Mouse (Mus musculus): ENCODE measurements around the gene Cyp2t4. TPM values are rescaled to one million over a fixed set of nuclear protein-coding genes. Genes with fewer than 3 reads are reported as not detected.

The Cyp2t4 gene
- not detected in 2 replicates for polyA plus RNA-seq (2012)

GRCm38 (mm10) chr7:27153205-27153764 is at the start of gene Cyp2t4:
TSS of gene Cyp2t4 (plus strand) at chr7:27153714.
- Histone ChIP-seq H3K4me3 (replicated peaks) (no peak within 1 kb of the TSS), H3K36me3 (ENCODE audit: control insufficient read depth) (peaks cover 12% of the 10 kb centered on the region), H3K27me3 (ENCODE audit: control insufficient read depth) (no peaks in the 10 kb centered on the region), H3K4me1 (ENCODE audit: control insufficient read depth) (no peaks in the 10 kb centered on the region), H3K9me3 (ENCODE audit: control insufficient read depth, low read length) (no peaks in the 10 kb centered on the region)
- no peak for TF ChIP-seq TAL1 (IDR thresholded peaks at IDR 0.05; ENCODE audit: low read length)
- no peak for TF ChIP-seq GATA1 (IDR thresholded peaks at IDR 0.05; ENCODE audit: low read length)

DNA sequence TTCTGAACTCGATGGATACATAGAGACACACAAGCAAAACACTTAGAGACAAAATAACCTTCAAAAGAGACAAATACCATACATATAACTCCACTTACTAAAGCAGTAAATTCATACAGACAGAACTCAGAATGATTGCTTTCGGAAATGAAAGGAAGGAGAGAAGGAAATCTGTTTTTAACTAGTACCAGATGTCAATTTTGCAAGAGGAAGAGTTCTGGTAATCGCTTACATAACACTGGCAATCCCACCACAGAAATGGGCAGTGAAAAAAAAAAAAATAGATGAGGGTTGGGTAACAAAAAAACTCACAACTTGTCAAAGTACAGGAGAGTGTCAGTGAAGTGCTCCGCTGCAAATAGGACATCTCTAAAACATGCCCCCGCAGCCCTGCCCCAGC is 48.6 kb upstream of the Cyp2t4 start:
- Histone ChIP-seq H3K36me3 (ENCODE audit: control insufficient read depth) (no peaks in the 10 kb centered on the region), H3K9me3 (ENCODE audit: control insufficient read depth, low read length) (peaks cover 4% of the 10 kb centered on the region), H3K4me1 (ENCODE audit: control insufficient read depth) (no peaks in the 10 kb centered on the region), H3K4me3 (replicated peaks) (no peak overlapping the region), H3K27me3 (ENCODE audit: control insufficient read depth) (no peaks in the 10 kb centered on the region)
- TF ChIP-seq GATA1 (IDR thresholded peaks at IDR 0.05; ENCODE audit: low read length), result no peak
- TF ChIP-seq TAL1 (IDR thresholded peaks at IDR 0.05; ENCODE audit: low read length), result no peak

DNA sequence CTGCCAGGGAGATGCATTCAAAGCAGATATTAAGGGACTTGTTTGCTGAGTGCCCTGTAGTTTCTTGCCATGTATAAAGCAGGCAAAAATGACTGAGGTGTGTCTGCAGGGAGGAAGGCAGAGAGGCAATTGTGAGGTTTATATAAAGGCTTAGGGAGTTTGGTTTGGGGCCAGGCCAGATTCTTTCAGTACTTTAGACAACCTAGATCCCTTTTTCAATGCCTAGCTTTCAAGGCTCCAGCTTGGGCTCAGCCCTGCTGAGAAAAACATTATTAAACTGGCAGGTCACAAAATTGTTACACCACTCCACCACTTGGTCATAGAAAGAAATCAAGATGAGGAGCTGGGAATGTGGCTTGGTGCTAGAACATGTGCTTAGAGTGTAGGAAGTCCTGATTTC is 43.2 kb upstream of the Cyp2t4 start:
- H3K9me3 ChIP-seq (ENCODE audit: control insufficient read depth, low read length), result peaks cover 4% of the 10 kb centered on the region
- no peaks in the 10 kb centered on the region for H3K36me3 ChIP-seq (ENCODE audit: control insufficient read depth)
- H3K4me1 ChIP-seq (ENCODE audit: control insufficient read depth), result no peaks in the 10 kb centered on the region
- H3K4me3 ChIP-seq (replicated peaks), result no peak overlapping the region
- no peak for TF ChIP-seq TAL1 (IDR thresholded peaks at IDR 0.05; ENCODE audit: low read length)
- no peak for TF ChIP-seq GATA1 (IDR thresholded peaks at IDR 0.05; ENCODE audit: low read length)
- H3K27me3 ChIP-seq (ENCODE audit: control insufficient read depth), result no peaks in the 10 kb centered on the region

GRCm38 (mm10) chr7:27111038-27111437 is 42.5 kb upstream of the Cyp2t4 start:
- no peaks in the 10 kb centered on the region for H3K36me3 ChIP-seq (ENCODE audit: control insufficient read depth)
- no peaks in the 10 kb centered on the region for H3K4me1 ChIP-seq (ENCODE audit: control insufficient read depth)
- H3K9me3 ChIP-seq (ENCODE audit: control insufficient read depth, low read length), result peaks cover 4% of the 10 kb centered on the region
- no peaks in the 10 kb centered on the region for H3K27me3 ChIP-seq (ENCODE audit: control insufficient read depth)
- TF ChIP-seq GATA1 (IDR thresholded peaks at IDR 0.05; ENCODE audit: low read length) (no peak), TAL1 (IDR thresholded peaks at IDR 0.05; ENCODE audit: low read length) (no peak)
- H3K4me3 ChIP-seq (replicated peaks), result no peak overlapping the region

DNA sequence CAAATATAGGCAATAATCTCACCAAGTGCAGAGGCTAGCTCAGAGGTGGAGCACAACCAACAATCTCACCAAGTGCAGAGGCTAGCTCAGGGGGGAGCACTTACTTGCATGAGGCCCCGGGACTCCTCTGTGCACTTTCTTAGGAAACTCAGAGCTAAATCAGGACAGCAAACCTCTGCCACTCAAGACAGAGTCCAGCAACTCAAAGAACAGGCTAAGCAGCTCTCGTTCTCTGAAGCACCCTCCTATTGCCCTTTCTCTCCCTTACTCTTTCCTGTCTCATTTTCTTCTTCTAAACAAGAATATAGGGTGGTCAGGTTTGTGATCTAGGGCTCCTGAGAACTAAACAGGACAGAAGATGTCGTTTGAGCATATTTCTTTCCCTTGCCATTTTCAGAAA is 41.5 kb upstream of the Cyp2t4 start:
- no peak for TF ChIP-seq GATA1 (IDR thresholded peaks at IDR 0.05; ENCODE audit: low read length)
- TF ChIP-seq TAL1 (IDR thresholded peaks at IDR 0.05; ENCODE audit: low read length), result no peak
- no peaks in the 10 kb centered on the region for H3K4me1 ChIP-seq (ENCODE audit: control insufficient read depth)
- no peaks in the 10 kb centered on the region for H3K36me3 ChIP-seq (ENCODE audit: control insufficient read depth)
- no peaks in the 10 kb centered on the region for H3K27me3 ChIP-seq (ENCODE audit: control insufficient read depth)
- H3K4me3 ChIP-seq (replicated peaks), result no peak overlapping the region
- H3K9me3 ChIP-seq (ENCODE audit: control insufficient read depth, low read length), result peaks cover 4% of the 10 kb centered on the region

- no peaks in the 10 kb centered on the region for H3K9me3 ChIP-seq (ENCODE audit: control insufficient read depth, low read length)
- TF ChIP-seq TAL1 (IDR thresholded peaks at IDR 0.05; ENCODE audit: low read length), result no peak
- TF ChIP-seq GATA1 (IDR thresholded peaks at IDR 0.05; ENCODE audit: low read length), result no peak
- H3K4me1 ChIP-seq (ENCODE audit: control insufficient read depth), result no peaks in the 10 kb centered on the region
- no peaks in the 10 kb centered on the region for H3K27me3 ChIP-seq (ENCODE audit: control insufficient read depth)
- no peaks in the 10 kb centered on the region for H3K36me3 ChIP-seq (ENCODE audit: control insufficient read depth)
- no peak overlapping the region for H3K4me3 ChIP-seq (replicated peaks)
Measured at GRCm38 (mm10) chr7:27118033-27118511, 35.4 kb upstream of the Cyp2t4 start.

GRCm38 (mm10) chr7:27119676-27120075 is 33.8 kb upstream of the Cyp2t4 start, which contains the start of gene Cyp2f2:
TSS of gene Cyp2f2 (plus strand) at chr7:27119909.
- TF ChIP-seq TAL1 (IDR thresholded peaks at IDR 0.05; ENCODE audit: low read length), result no peak
- Histone ChIP-seq H3K4me1 (ENCODE audit: control insufficient read depth) (no peaks in the 10 kb centered on the region), H3K9me3 (ENCODE audit: control insufficient read depth, low read length) (no peaks in the 10 kb centered on the region), H3K4me3 (replicated peaks) (no peak within 1 kb of the TSS), H3K36me3 (ENCODE audit: control insufficient read depth) (no peaks in the 10 kb centered on the region), H3K27me3 (ENCODE audit: control insufficient read depth) (no peaks in the 10 kb centered on the region)

GRCm38 (mm10) chr7:27124305-27124832 is 29.1 kb upstream of the Cyp2t4 start:
- no peaks in the 10 kb centered on the region for H3K27me3 ChIP-seq (ENCODE audit: control insufficient read depth)
- H3K36me3 ChIP-seq (ENCODE audit: control insufficient read depth), result no peaks in the 10 kb centered on the region
- no peak overlapping the region for H3K4me3 ChIP-seq (replicated peaks)
- H3K9me3 ChIP-seq (ENCODE audit: control insufficient read depth, low read length), result no peaks in the 10 kb centered on the region
- H3K4me1 ChIP-seq (ENCODE audit: control insufficient read depth), result no peaks in the 10 kb centered on the region
- TF ChIP-seq GATA1 (IDR thresholded peaks at IDR 0.05; ENCODE audit: low read length) (no peak), TAL1 (IDR thresholded peaks at IDR 0.05; ENCODE audit: low read length) (no peak)

DNA sequence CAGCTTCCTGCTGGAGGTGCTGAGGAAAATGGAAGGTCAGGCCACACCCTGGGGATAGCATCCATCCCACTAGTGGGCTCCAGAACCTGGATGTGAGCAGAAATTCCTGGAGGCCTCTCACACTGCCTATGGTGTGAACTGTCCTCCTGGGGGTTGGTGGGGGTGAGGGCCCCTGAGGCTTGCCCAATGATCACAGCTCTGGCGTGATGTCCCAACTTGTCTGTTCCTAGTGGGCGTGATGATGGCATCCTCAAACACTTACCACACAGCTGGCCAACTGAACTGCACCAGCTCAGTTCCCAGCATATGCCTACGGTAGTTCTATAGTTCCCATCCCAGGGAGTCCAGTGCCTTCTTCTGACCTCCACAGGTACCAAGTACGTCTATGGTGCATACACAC is 28.5 kb upstream of the Cyp2t4 start:
- H3K4me3 ChIP-seq (replicated peaks), result no peak overlapping the region
- TF ChIP-seq TAL1 (IDR thresholded peaks at IDR 0.05; ENCODE audit: low read length) (no peak), GATA1 (IDR thresholded peaks at IDR 0.05; ENCODE audit: low read length) (no peak)
- no peaks in the 10 kb centered on the region for H3K4me1 ChIP-seq (ENCODE audit: control insufficient read depth)

More for the DNA sequence above, 28.5 kb upstream of the Cyp2t4 start:
- H3K27me3 ChIP-seq (ENCODE audit: control insufficient read depth), result no peaks in the 10 kb centered on the region
- H3K9me3 ChIP-seq (ENCODE audit: control insufficient read depth, low read length), result no peaks in the 10 kb centered on the region
- no peaks in the 10 kb centered on the region for H3K36me3 ChIP-seq (ENCODE audit: control insufficient read depth)

All from erythroblast, embryonic 14.5 days (primary cell).